Mouse (Mus musculus): ENCODE data around the gene Mettl24. TPM values are rescaled to one million over a fixed set of nuclear protein-coding genes. Genes with fewer than 3 reads are reported as not detected.
"Not testable (repeated sequence)": the region's sequence is repeated elsewhere in the genome, so short reads cannot be mapped to it uniquely, and the experiment has no call there.

Mettl24 gene
- polyA plus RNA-seq, 1 experiment from 2014 or later: 3.4 TPM

DNA sequence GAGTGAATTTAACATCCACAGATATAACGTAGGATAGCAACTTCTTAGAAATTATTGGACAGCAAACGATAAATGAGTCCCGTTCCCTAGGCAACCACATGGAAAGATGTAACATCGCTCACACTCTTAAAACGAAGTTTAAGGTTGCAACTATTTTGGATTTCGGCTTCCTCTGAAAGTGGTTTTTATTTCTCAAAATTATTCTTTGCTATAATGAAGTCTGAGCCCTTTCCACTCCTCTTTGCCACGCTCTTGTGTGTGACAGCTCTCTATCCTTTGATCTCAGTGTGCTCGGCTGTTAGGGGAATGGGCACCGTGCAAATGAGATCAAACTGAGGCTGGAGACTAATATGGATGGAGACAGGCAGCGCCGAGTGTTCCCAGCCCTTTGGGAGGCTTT lies 92.1 kb downstream of the Mettl24 start:
- Histone ChIP-seq H3K4me2 (no peak overlapping the region), H3K4me3 (replicated peaks) (no peak overlapping the region), H3K27ac (no peak overlapping the region), H3K4me1 (no peaks in the 10 kb centered on the region), H3K9ac (no peak overlapping the region), H3K9me3 (no peaks in the 10 kb centered on the region), H3K27me3 (replicated peaks) (no peaks in the 10 kb centered on the region), H3K36me3 (no peaks in the 10 kb centered on the region)
- ATAC-seq (ENCODE audit: insufficient read depth, low FRiP score, low read depth): no peak
- 61% methylated on average over 11 of the region's 11 CpGs for WGBS

- H3K27ac ChIP-seq: no peak overlapping the region
- H3K9me3 ChIP-seq: no peaks in the 10 kb centered on the region
- H3K9ac ChIP-seq: no peak overlapping the region
- H3K36me3 ChIP-seq: no peaks in the 10 kb centered on the region
- no peaks in the 10 kb centered on the region for H3K4me1 ChIP-seq
- 94% methylated on average over 4 of the region's 4 CpGs for WGBS
- no peak for ATAC-seq (ENCODE audit: insufficient read depth, low FRiP score, low read depth)
- H3K27me3 ChIP-seq (replicated peaks): no peaks in the 10 kb centered on the region
- no peak overlapping the region for H3K4me3 ChIP-seq (replicated peaks)
- H3K4me2 ChIP-seq: no peak overlapping the region
These were observed 92.6 kb downstream of the Mettl24 start for GRCm38 (mm10) chr10:40775655-40776054.

DNA sequence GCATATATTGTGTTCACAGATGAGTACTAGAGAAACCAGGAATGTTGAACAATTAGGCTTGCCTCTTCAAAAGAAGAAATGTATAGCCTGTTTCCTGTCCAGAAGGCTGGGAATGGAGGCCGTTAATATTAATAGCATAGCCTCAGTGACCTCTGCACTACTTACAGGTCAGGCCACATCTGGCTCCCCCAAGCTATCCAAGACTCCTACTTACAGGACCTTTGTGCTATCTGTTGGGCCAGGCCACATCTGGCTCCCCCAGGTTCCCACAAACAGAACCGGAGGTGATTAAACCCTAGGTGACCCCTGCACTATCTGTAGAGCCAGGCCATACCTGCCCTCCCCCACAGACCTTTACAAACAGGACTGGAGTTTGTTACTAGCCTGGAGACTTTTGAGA lies 94.1 kb downstream of the Mettl24 start:
- Histone ChIP-seq H3K4me3 (replicated peaks) (no peak overlapping the region), H3K27me3 (replicated peaks) (no peaks in the 10 kb centered on the region), H3K36me3 (no peaks in the 10 kb centered on the region), H3K9me3 (no peaks in the 10 kb centered on the region), H3K4me2 (no peak overlapping the region), H3K27ac (no peak overlapping the region), H3K9ac (no peak overlapping the region), H3K4me1 (no peaks in the 10 kb centered on the region)
- no peak for ATAC-seq (ENCODE audit: insufficient read depth, low FRiP score, low read depth)
- 26% methylated on average over 2 of the region's 2 CpGs for WGBS

GRCm38 (mm10) chr10:40778472-40778871 lies 95.4 kb downstream of the Mettl24 start:
- no peaks in the 10 kb centered on the region for H3K4me1 ChIP-seq
- no peak overlapping the region for H3K4me3 ChIP-seq (replicated peaks)
- H3K27me3 ChIP-seq (replicated peaks): no peaks in the 10 kb centered on the region
- H3K27ac ChIP-seq: no peak overlapping the region
- no peak for ATAC-seq (ENCODE audit: insufficient read depth, low FRiP score, low read depth)
- H3K9ac ChIP-seq: no peak overlapping the region
- WGBS: 70% methylated on average over 4 of the region's 4 CpGs
- H3K4me2 ChIP-seq: no peak overlapping the region
- no peaks in the 10 kb centered on the region for H3K36me3 ChIP-seq
- H3K9me3 ChIP-seq: no peaks in the 10 kb centered on the region

- Histone ChIP-seq H3K36me3 (no peaks in the 10 kb centered on the region), H3K9ac (no peak overlapping the region), H3K27ac (no peak overlapping the region), H3K4me3 (replicated peaks) (no peak overlapping the region), H3K4me1 (no peaks in the 10 kb centered on the region), H3K4me2 (no peak overlapping the region), H3K9me3 (no peaks in the 10 kb centered on the region), H3K27me3 (replicated peaks) (no peaks in the 10 kb centered on the region)
- WGBS: 76% methylated on average over 3 of the region's 3 CpGs
- no peak for ATAC-seq (ENCODE audit: insufficient read depth, low FRiP score, low read depth)
These were observed 107.3 kb downstream of the Mettl24 start for GRCm38 (mm10) chr10:40790406-40790805.

DNA sequence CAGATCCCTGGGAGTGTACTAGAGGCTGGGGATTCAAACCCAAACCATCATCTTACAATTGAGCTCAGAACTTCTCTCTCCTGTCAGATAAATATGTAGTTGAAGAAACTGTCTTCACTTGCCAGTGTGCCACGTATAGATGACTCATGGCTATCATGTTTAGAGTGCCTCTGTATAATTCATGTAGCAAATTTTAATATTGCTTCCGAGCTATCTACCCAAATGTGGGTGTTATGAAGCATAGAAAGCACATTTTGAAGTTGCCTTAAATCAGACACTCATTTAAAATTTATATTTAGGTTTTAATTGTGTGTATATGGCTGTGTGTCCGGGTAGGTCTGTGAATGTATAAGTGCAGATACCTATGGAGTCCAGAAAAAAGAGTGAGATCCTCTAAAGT lies 109.0 kb downstream of the Mettl24 start:
- no peak overlapping the region for H3K27ac ChIP-seq
- WGBS: 75% methylated on average over 3 of the region's 3 CpGs
- no peaks in the 10 kb centered on the region for H3K4me1 ChIP-seq
- H3K9ac ChIP-seq: no peak overlapping the region
- no peak for ATAC-seq (ENCODE audit: insufficient read depth, low FRiP score, low read depth)
- no peaks in the 10 kb centered on the region for H3K36me3 ChIP-seq
- H3K27me3 ChIP-seq (replicated peaks): no peaks in the 10 kb centered on the region
- H3K9me3 ChIP-seq: no peaks in the 10 kb centered on the region
- H3K4me2 ChIP-seq: no peak overlapping the region
- H3K4me3 ChIP-seq (replicated peaks): no peak overlapping the region

GRCm38 (mm10) chr10:40805221-40805620 lies 122.1 kb downstream of the Mettl24 start:
- Histone ChIP-seq H3K36me3 (no peaks in the 10 kb centered on the region), H3K4me3 (replicated peaks) (no peak overlapping the region), H3K27me3 (replicated peaks) (no peaks in the 10 kb centered on the region), H3K9me3 (no peaks in the 10 kb centered on the region), H3K4me2 (no peak overlapping the region), H3K4me1 (no peaks in the 10 kb centered on the region), H3K27ac (no peak overlapping the region), H3K9ac (no peak overlapping the region)
- WGBS: 81% methylated on average over 1 of the region's 1 CpGs
- ATAC-seq (ENCODE audit: insufficient read depth, low FRiP score, low read depth): no peak

- no peak for ATAC-seq (ENCODE audit: insufficient read depth, low FRiP score, low read depth)
- no peaks in the 10 kb centered on the region for H3K36me3 ChIP-seq
- H3K4me1 ChIP-seq: no peaks in the 10 kb centered on the region
- 83% methylated on average over 4 of the region's 4 CpGs for WGBS
- no peak overlapping the region for H3K27ac ChIP-seq
- H3K4me2 ChIP-seq: no peak overlapping the region
- H3K9me3 ChIP-seq: no peaks in the 10 kb centered on the region
- no peak overlapping the region for H3K9ac ChIP-seq
- H3K4me3 ChIP-seq (replicated peaks): no peak overlapping the region
- H3K27me3 ChIP-seq (replicated peaks): no peaks in the 10 kb centered on the region
These were observed 123.1 kb downstream of the Mettl24 start for GRCm38 (mm10) chr10:40806221-40806620.

- not testable (repeated sequence) for H3K9ac ChIP-seq; H3K4me2 ChIP-seq; ATAC-seq (ENCODE audit: insufficient read depth, low FRiP score, low read depth); H3K27ac ChIP-seq; H3K9me3 ChIP-seq; H3K4me3 ChIP-seq (replicated peaks); H3K27me3 ChIP-seq (replicated peaks); H3K36me3 ChIP-seq; H3K4me1 ChIP-seq
- 38% methylated on average over 5 of the region's 5 CpGs for WGBS
These were observed 126.4 kb downstream of the Mettl24 start for GRCm38 (mm10) chr10:40809411-40809910.

DNA sequence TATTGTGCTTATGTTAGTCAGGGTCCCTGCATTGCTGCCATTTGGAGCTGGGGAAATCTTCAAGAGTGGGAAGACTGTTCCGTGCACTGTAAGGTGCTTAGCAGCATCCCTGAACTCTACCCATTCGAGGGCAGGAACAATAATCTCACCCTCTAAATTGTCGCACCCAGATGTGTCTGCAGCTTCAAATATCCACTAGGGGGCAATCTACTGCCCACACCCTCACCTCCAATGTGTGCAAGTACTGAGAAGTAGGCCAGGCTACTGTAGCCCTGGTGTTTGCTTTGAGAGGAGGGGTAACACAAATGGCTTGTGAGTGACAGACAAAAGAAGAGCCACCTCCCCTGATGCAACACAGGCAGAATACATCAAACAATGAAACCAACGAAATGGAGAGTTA lies 130.5 kb downstream of the Mettl24 start:
- no peak overlapping the region for H3K27ac ChIP-seq
- no peak overlapping the region for H3K4me2 ChIP-seq
- no peak for ATAC-seq (ENCODE audit: insufficient read depth, low FRiP score, low read depth)
- no peaks in the 10 kb centered on the region for H3K36me3 ChIP-seq
- H3K27me3 ChIP-seq (replicated peaks): no peaks in the 10 kb centered on the region
- H3K9me3 ChIP-seq: no peaks in the 10 kb centered on the region
- H3K4me3 ChIP-seq (replicated peaks): no peak overlapping the region
- no peaks in the 10 kb centered on the region for H3K4me1 ChIP-seq
- H3K9ac ChIP-seq: no peak overlapping the region
- WGBS: 70% methylated on average over 4 of the region's 4 CpGs

DNA sequence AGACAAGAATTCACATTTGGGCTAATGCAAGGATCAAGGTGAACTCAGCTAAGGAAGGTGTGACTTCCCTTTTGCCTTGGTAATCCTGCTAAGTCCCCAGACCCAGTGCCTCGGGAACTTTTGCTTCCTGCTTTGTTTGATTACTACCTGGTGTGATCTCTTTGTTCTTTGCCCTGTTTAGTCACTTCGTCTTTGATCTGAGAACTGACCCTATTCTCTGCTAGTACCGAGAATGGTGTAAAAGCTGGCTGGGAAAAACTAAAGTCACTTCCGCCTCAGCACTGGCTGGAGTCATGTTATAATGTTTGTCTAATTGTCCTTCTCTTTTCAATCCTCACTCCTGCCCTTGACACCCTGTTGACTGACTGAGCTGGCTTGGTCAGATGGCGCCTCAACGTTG lies 133.4 kb downstream of the Mettl24 start:
- Histone ChIP-seq H3K9ac (no peak overlapping the region), H3K27me3 (replicated peaks) (no peaks in the 10 kb centered on the region), H3K4me3 (replicated peaks) (no peak overlapping the region), H3K9me3 (no peaks in the 10 kb centered on the region), H3K36me3 (no peaks in the 10 kb centered on the region), H3K4me1 (no peaks in the 10 kb centered on the region), H3K27ac (no peak overlapping the region), H3K4me2 (no peak overlapping the region)
- no peak for ATAC-seq (ENCODE audit: insufficient read depth, low FRiP score, low read depth)
- 47% methylated on average over 6 of the region's 6 CpGs for WGBS

- Histone ChIP-seq H3K27me3 (replicated peaks) (no peaks in the 10 kb centered on the region), H3K4me1 (no peaks in the 10 kb centered on the region), H3K36me3 (0 out of 2 replicates have a peak, but pooled peaks cover 2% of the 10 kb centered on the region), H3K27ac (no peak overlapping the region), H3K9ac (no peak overlapping the region), H3K9me3 (no peaks in the 10 kb centered on the region), H3K4me2 (no peak overlapping the region), H3K4me3 (replicated peaks) (no peak overlapping the region)
- WGBS: 38% methylated on average over 6 of the region's 6 CpGs
- no peak for ATAC-seq (ENCODE audit: insufficient read depth, low FRiP score, low read depth)
These were observed 142.9 kb downstream of the Mettl24 start for GRCm38 (mm10) chr10:40825952-40826351.

DNA sequence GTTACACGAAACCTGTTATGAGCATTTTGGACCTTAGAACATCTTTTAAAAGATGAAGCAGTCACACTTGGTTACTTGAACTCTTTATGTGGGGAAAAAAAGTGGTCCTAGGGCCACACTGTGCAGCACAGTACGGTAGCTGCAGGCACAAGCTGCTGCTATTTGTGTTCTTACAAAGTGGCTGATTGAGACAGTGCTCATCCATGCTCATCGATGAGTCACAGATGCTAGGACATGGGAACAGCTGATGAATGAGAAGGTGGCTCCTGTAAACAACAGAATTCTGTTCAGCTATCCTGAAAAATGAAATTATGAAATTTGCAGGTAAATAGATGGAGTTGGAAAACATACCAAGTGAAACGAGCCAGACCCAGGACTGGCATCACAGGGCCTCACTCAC lies 144.6 kb downstream of the Mettl24 start:
- ATAC-seq (ENCODE audit: insufficient read depth, low FRiP score, low read depth): no peak
- Histone ChIP-seq H3K27me3 (replicated peaks) (no peaks in the 10 kb centered on the region), H3K36me3 (0 out of 2 replicates have a peak, but pooled peaks cover 2% of the 10 kb centered on the region), H3K27ac (no peak overlapping the region), H3K4me3 (replicated peaks) (no peak overlapping the region), H3K4me2 (no peak overlapping the region), H3K4me1 (no peaks in the 10 kb centered on the region), H3K9me3 (no peaks in the 10 kb centered on the region), H3K9ac (no peak overlapping the region)
- 87% methylated on average over 4 of the region's 4 CpGs for WGBS
